Mouse (Mus musculus) hindbrain, embryonic 10.5 days (tissue): ENCODE data around the gene Lman2. TPM values are rescaled to one million over a fixed set of nuclear protein-coding genes. Genes with fewer than 3 reads are reported as not detected.

Experiments used
- DNase-seq: peaks from one replicate; pipeline ENCODE4 v3.0.0-alpha.2; 2017; ENCODE audit warnings: low spot score
- H3K27ac ChIP-seq: fragments of 300-500 bp; sonication (generic); 2 replicates; pipeline ENCODE4 v1.5.1; 2016; ENCODE audit warnings: mild to moderate bottlenecking, moderate library complexity
- H3K27me3 ChIP-seq: fragments of 300-500 bp; sonication (generic); 2 replicates; pipeline ENCODE4 v1.6.1; 2016; ENCODE audit warnings: mild to moderate bottlenecking; ENCODE audit not compliant: poor library complexity, insufficient read depth, severe bottlenecking
- H3K36me3 ChIP-seq: fragments of 300-500 bp; sonication (generic); 2 replicates; pipeline ENCODE4 v1.6.1; 2016; ENCODE audit warnings: mild to moderate bottlenecking, moderate library complexity
- H3K4me1 ChIP-seq: fragments of 300-500 bp; sonication (generic); replicated peaks from 2 replicates; pipeline ENCODE4 v1.6.1; 2016; ENCODE audit warnings: mild to moderate bottlenecking
- H3K4me3 ChIP-seq: fragments of 300-500 bp; sonication (generic); 2 replicates; pipeline ENCODE4 v1.5.1; 2016; ENCODE audit warnings: mild to moderate bottlenecking, moderate library complexity
- H3K9me3 ChIP-seq: fragments of 300-500 bp; sonication (generic); 2 replicates; pipeline ENCODE4 v1.6.1; 2016; ENCODE audit warnings: mild to moderate bottlenecking, moderate library complexity
- WGBS: fragments of 180-500 bp; shearing (Covaris S2); methylation state at CpG from one replicate; pipeline ENCODE4 v1.1.7; 2016; 5-methylcytosine and 5-hydroxymethylcytosine counted together
- polyA plus RNA-seq: library from polyadenylated mRNA; unstranded; fragments of >200 nt; fragmentation: Nextera tagmentation; extraction: Ambion mirVana; gene quantifications from 2 replicates; pipeline ENCODE4 v1.2.1, GENCODE M21; 2016

Lman2 gene
- 95.2 and 107 TPM in 2 replicates for polyA plus RNA-seq

- peak within 1 kb of the TSS; percentile 92 for H3K4me3 ChIP-seq
- H3K9me3 ChIP-seq = no peaks in the 10 kb centered on the region
- H3K27me3 ChIP-seq = 0 out of 2 replicates have a peak, but pooled peaks cover 3% of the 10 kb centered on the region
- under 1% methylated on average over 35 of the region's 35 CpGs for WGBS
- H3K27ac ChIP-seq = peak within 1 kb of the TSS; percentile 92
- peaks cover 21% of the 10 kb centered on the region for H3K4me1 ChIP-seq
- peak; percentile 97 for DNase-seq
- peaks cover 37% of the 10 kb centered on the region for H3K36me3 ChIP-seq
These were observed at the start of gene Lman2 for GRCm38 (mm10) chr13:55362453-55363060. TSS of gene Lman2 (minus strand) at chr13:55362783.

DNA sequence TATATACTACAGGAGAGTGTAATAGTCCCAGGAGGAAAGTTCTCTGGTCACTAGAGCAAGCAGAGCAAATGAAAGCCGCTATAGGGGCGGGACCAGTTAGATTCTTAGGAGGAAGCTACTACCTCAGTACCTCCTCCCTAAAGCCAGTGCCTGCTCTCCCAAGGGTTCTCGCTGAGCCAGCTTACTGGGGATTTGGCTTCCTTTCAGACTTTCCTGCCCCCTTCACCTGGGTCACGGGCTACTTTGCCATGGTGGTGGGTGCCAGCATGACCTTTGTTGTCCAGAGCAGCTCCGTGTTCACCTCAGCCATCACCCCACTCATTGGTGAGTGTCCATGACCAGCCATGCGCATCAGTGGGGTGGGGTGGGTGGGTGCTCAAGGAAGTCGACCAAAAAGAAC, 49.2 kb upstream of the Lman2 start:
- H3K27ac ChIP-seq = no peak overlapping the region
- H3K36me3 ChIP-seq = no peaks in the 10 kb centered on the region
- peaks cover 48% of the 10 kb centered on the region for H3K27me3 ChIP-seq
- peaks cover 8% of the 10 kb centered on the region for H3K4me1 ChIP-seq
- H3K9me3 ChIP-seq = no peaks in the 10 kb centered on the region
- DNase-seq = no peak
- no peak overlapping the region for H3K4me3 ChIP-seq
- WGBS = 74% methylated on average over 7 of the region's 7 CpGs

- Histone ChIP-seq H3K27ac (no peak overlapping the region), H3K27me3 (peaks cover 39% of the 10 kb centered on the region), H3K36me3 (no peaks in the 10 kb centered on the region), H3K9me3 (no peaks in the 10 kb centered on the region), H3K4me3 (no peak overlapping the region), H3K4me1 (peaks cover 13% of the 10 kb centered on the region)
- no peak for DNase-seq
- WGBS = 86% methylated on average over 19 of the region's 19 CpGs
These were observed 46.0 kb upstream of the Lman2 start for GRCm38 (mm10) chr13:55408546-55409120.

DNA sequence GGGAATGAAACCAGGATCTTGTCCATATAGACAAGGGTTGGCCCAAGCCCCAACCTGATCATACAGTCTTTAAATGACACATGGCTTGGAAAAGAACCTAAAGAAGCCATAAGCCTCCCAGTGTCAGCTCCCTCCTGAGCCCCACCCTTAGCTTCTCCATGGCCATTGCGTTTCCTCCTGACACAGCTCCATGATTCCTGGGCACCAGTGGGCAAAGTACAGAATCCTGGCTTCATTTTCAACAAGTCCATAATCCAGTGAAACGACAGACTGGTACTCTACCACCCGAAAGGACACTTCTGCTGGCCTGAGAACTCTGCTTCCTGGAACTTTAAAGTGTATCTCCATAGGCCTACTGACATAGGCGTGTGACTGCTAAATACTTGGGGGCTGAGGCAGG, 44.8 kb upstream of the Lman2 start:
- Histone ChIP-seq H3K27me3 (peaks cover 35% of the 10 kb centered on the region), H3K4me1 (peaks cover 23% of the 10 kb centered on the region)
- 84% methylated on average over 4 of the region's 4 CpGs for WGBS

GRCm38 (mm10) chr13:55405783-55406390, 43.3 kb upstream of the Lman2 start:
- Histone ChIP-seq H3K27me3 (peaks cover 31% of the 10 kb centered on the region), H3K36me3 (no peaks in the 10 kb centered on the region), H3K4me1 (peaks cover 23% of the 10 kb centered on the region), H3K27ac (peak overlapping the region; percentile 91), H3K4me3 (peak overlapping the region; percentile 16; the same call in 1 of the 2 replicates), H3K9me3 (no peaks in the 10 kb centered on the region)
- no peak for DNase-seq
- 68% methylated on average over 13 of the region's 13 CpGs for WGBS

More for the DNA sequence above, 44.8 kb upstream of the Lman2 start:
- no peak overlapping the region for H3K27ac ChIP-seq
- H3K4me3 ChIP-seq = no peak overlapping the region
- DNase-seq = no peak
- no peaks in the 10 kb centered on the region for H3K9me3 ChIP-seq
- H3K36me3 ChIP-seq = no peaks in the 10 kb centered on the region

DNA sequence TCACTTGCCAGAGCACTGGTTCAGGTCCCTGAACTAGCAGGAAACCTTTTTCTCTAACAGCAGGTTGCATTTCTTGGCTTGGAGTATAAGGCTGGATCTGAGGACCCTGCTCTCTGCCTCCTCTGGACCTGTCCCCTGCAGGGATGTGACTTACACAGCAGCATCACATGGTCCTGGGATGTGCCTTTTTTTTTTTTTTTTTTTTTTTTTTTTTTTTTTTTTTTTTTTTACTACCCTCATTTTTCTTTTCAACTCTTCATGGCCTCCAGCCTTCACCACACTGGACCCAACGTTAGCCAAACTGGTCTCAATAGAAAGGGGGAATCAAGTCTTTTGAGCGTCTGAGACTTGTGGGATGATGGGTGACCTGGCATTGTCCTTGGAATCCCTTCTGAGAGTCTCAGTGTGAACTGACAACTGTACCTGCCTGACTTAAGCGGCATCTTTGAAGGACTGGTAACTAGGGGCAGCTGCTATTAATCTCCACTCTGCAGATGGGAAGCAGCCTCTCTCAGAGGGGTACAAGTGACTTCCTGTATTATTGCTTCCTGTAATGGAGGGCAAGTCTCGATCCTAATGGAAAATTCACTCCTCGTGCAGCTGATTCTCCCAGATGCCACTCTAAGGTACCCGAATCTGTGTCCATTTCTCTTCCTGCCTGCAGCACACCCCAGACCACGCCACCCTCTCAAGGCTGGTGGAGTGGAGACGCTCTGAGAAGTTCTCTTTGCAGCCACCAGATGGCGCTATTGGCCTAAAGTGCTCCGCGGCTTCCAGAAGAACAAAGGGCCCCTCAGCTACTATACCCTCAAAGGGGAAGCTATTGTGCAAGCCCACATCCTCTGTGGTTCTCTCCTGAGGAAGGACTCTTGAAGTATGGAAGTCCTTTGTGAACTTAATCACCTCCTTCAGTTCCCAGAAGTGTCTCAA, 42.5 kb upstream of the Lman2 start:
- Histone ChIP-seq H3K36me3 (no peaks in the 10 kb centered on the region), H3K27ac (peak overlapping the region; percentile 91), H3K27me3 (peaks cover 34% of the 10 kb centered on the region), H3K9me3 (no peaks in the 10 kb centered on the region), H3K4me3 (peak overlapping the region; percentile 16; the same call in 1 of the 2 replicates), H3K4me1 (peaks cover 23% of the 10 kb centered on the region)
- DNase-seq = peak; percentile 85
- 15% methylated on average over 11 of the region's 11 CpGs for WGBS

DNA sequence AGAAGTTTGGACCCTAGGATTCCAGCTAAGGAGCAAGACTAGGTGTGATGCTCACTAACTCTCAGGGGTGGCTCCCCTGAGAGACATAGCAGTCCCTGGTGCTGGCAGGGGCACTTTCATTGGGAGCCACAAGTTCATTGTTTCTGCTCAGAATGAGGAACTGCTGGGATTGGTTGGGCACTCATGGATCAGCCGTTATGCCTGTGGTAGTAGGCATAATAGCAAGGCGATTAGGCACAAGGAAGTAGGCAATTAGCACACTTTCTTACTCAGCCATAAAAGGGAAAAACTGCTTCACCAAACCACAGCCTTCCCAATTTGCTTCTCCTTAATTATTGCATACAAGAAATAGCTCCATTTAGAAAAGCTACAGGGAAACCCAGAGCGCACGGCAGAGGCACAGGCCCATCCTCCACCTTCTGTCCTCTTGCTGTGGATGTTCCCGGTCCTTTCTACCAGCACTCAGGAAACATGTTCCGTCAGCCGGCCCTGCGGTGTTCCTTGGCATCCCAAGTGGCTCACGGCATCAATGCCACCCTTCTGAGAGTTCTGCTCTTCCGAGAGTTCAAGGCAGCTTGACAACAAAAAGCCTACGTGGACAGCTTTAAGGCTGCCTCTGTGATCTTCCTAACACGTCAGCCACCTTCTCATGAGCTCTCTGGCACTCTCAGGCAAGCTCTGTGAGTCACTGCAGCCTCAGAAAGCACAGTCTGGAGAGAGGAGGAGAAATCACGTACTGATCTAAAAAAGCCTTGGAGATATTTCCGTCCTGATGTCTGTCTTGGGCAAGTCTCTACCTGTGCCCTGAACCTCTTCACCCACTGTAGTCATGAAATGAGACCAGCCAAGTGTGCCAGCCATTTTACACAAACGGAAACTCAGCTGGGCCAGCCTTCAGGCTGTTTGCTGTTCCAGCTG, 41.6 kb upstream of the Lman2 start:
- no peak overlapping the region for H3K4me3 ChIP-seq
- no peaks in the 10 kb centered on the region for H3K9me3 ChIP-seq
- peak overlapping the region; percentile 25 for H3K27ac ChIP-seq
- peaks cover 23% of the 10 kb centered on the region for H3K4me1 ChIP-seq
- no peaks in the 10 kb centered on the region for H3K36me3 ChIP-seq
- WGBS = 76% methylated on average over 15 of the region's 15 CpGs
- DNase-seq = no peak
- peaks cover 34% of the 10 kb centered on the region for H3K27me3 ChIP-seq

DNA sequence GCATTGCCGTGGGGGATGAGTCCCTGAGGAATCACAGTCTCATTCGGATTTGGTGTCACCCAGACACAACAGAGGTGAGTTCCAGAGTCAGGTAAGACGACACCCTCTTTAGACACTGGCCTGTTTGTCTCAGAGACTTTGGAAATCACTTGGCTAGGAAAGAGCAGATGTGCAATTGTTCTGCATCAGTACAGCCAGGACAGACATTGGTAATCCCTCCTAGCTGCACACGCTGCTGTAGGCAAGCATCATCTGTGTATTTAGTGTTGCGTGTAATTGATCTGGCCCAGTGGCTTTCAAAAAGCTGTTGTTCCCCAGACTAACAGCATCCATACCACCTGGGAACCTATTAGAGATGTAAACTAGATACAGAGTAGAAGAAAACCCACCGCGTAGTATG, 40.7 kb upstream of the Lman2 start:
- Histone ChIP-seq H3K36me3 (no peaks in the 10 kb centered on the region), H3K4me1 (peaks cover 23% of the 10 kb centered on the region), H3K4me3 (no peak overlapping the region), H3K27me3 (peaks cover 35% of the 10 kb centered on the region), H3K9me3 (no peaks in the 10 kb centered on the region), H3K27ac (peak overlapping the region; percentile 35; the same call in 1 of the 2 replicates)
- no peak for DNase-seq
- WGBS = 76% methylated on average over 7 of the region's 7 CpGs

GRCm38 (mm10) chr13:55400039-55400346, 37.4 kb upstream of the Lman2 start:
- Histone ChIP-seq H3K4me3 (no peak overlapping the region), H3K4me1 (peaks cover 13% of the 10 kb centered on the region; the same call in 1 of the 2 replicates), H3K27me3 (peaks cover 32% of the 10 kb centered on the region), H3K27ac (no peak overlapping the region), H3K36me3 (no peaks in the 10 kb centered on the region), H3K9me3 (no peaks in the 10 kb centered on the region)
- 94% methylated on average over 1 of the region's 1 CpGs for WGBS
- no peak for DNase-seq

DNA sequence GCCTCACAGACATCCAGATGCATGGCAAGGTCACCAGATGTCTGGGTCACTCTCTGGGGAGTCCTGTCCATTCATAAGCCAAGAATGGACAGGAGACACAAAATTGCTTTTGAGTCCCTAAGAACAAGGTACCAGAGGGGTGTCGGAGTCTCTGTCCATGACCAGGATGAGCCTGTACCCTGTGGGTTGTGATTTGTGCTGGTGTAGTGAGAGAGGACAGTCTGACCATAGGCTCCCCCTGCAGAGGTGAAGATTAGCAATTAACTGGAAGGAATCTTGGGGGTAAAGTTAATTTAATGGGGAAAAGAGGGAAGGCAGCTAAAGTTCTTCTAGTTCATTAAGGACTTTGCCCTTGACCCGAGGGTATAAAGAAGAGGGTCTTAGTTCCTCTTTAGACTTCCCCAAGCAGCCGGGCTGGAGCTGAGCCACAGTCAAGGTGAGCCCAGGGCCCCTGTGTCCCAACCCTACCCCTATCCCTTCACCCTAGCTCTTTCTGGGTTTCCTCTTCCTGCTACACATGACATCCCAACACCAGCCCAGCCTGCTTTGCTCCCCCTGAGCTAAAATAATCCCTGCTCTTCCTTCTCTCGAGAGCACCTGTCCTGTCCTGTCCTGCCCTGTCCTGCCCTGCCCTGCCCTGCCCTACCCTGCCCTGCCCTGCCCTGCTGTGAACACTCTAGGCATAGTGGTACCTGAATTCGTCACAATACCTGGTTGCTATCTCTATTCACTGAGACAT, 36.9 kb upstream of the Lman2 start:
- Histone ChIP-seq H3K36me3 (no peaks in the 10 kb centered on the region), H3K4me3 (no peak overlapping the region), H3K27me3 (peaks cover 29% of the 10 kb centered on the region), H3K9me3 (no peaks in the 10 kb centered on the region), H3K27ac (no peak overlapping the region), H3K4me1 (peaks cover 13% of the 10 kb centered on the region; the same call in 1 of the 2 replicates)
- 76% methylated on average over 5 of the region's 5 CpGs for WGBS
- no peak for DNase-seq

- Histone ChIP-seq H3K36me3 (no peaks in the 10 kb centered on the region), H3K4me1 (peaks cover 5% of the 10 kb centered on the region; the same call in 1 of the 2 replicates), H3K27me3 (peaks cover 20% of the 10 kb centered on the region), H3K4me3 (no peak within 1 kb of the TSS), H3K27ac (no peak within 1 kb of the TSS), H3K9me3 (no peaks in the 10 kb centered on the region)
- 89% methylated on average over 1 of the region's 1 CpGs for WGBS
- no peak for DNase-seq
These were observed 35.5 kb upstream of the Lman2 start, which contains the start of gene Slc34a1 for GRCm38 (mm10) chr13:55398088-55398487. TSS of gene Slc34a1 (plus strand) at chr13:55398187.
